Mouse (Mus musculus): ENCODE data around the gene Evi2a.
A peak's percentile ranks its signal among the peaks of the same experiment; 100 is the strongest.

Gene Evi2a

DNA sequence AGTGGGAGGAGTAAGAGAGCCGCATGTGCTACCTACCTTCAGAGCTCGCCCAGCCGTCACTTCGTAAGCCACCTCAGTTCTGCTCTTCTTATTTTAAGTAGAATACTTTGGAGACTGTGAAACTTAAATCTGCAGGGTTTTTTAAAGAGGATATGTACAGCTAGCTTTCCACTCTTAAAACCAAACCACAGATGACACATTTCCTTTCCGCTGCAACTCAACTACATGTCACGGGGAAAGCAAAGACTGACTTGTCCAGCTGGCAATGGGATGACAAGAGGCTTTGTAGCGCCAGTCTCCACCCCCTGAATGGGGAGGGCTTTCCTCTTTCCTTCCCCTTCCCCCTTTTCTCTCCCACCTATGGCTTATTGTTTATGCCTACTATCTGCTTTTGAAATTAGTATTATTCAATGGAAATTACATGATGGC, at the start of gene Evi2a, which contains the start of gene Evi2:
Evi2a (minus strand) TSS at position 277 of the 429 bp plus-strand sequence.
Evi2 (minus strand) TSS at position 257 of the 429 bp plus-strand sequence.
- no peak for DNase-seq (ENCODE audit: low read depth, low spot score)

GRCm38 (mm10) chr11:79577741-79578140, 47.3 kb upstream of the Evi2a start:
- peak; percentile 63 for DNase-seq (ENCODE audit: low read depth, low spot score)

DNA sequence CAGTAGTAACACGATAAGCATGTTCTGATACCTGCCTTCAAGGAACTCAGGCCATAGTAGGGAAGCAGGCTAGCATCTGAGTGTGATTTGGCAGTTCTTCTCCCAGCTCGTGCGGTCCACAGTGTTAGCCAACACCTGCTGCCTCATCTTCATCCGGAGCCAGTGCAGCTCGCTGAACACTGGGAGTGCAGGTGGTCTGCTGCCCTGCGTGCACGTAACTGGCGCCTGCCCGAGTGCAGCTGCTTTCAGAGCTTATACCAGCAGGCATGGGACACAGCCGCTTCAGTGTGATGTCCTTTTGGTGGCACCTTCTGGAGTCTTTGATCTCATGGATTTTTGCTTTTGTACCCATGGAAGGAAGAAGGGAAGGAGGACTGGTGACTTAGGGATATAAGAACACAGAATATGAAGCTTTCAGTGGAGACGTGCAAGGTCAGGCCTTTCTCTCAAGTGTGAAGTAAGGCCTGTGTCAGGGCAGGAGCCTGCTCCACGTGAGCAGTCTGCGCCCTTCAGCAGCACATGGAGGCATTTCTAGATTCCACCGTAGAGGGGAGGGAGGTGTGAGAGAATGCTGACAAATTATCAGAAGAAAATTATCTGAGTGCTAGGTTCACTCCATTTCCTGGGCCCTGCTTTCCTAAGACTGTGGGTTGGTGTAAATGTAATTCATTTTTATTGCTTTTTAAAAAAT, 45.1 kb upstream of the Evi2a start:
- DNase-seq (ENCODE audit: low read depth, low spot score) = no peak

DNA sequence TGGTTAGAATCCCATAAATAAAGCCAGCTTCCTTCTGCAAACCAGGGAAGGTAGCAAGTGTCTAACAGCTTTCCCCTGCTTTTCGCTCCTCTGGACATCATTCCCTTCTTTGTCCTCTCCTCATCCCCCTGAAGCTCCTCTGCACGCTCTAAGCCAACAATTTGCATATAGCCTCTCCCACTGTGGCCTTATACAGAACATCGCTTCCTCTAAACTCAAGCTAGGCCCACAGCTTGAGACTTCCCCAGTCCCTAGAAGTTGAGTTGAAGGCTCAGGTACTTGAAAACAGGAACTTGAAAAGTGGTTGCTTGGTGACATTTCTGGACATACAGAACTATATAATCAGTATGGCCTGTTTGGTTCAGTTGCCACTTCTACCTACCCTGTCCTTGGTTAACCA, 43.4 kb upstream of the Evi2a start:
- no peak for DNase-seq (ENCODE audit: low read depth, low spot score)

GRCm38 (mm10) chr11:79570319-79570718, 39.9 kb upstream of the Evi2a start:
- no peak for DNase-seq (ENCODE audit: low read depth, low spot score)

GRCm38 (mm10) chr11:79568197-79568911, 37.9 kb upstream of the Evi2a start:
- DNase-seq (ENCODE audit: low read depth, low spot score) = no peak

- DNase-seq (ENCODE audit: low read depth, low spot score) = no peak
These were observed 36.5 kb upstream of the Evi2a start for GRCm38 (mm10) chr11:79566947-79567346.

GRCm38 (mm10) chr11:79563493-79563892, 33.1 kb upstream of the Evi2a start:
- no peak for DNase-seq (ENCODE audit: low read depth, low spot score)

DNA sequence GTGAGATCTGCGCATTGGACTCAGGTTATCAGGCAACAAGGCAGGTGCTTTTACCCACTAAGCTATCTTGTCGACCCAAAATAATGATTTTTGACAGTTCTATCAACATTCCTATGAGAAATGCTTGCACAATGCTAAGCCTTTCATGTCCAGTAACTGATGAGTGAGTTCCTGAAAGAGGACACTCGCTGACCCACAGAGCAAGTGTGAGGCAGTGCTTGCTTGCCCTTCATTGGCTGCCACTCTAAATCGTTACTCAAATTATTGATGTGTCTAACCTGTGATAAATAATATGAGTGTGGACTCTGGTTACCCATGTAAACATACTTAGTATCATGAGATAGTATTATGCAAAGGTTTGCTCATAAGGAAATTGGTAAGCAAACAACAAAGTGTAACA, 30.1 kb upstream of the Evi2a start:
- no peak for DNase-seq (ENCODE audit: low read depth, low spot score)

DNA sequence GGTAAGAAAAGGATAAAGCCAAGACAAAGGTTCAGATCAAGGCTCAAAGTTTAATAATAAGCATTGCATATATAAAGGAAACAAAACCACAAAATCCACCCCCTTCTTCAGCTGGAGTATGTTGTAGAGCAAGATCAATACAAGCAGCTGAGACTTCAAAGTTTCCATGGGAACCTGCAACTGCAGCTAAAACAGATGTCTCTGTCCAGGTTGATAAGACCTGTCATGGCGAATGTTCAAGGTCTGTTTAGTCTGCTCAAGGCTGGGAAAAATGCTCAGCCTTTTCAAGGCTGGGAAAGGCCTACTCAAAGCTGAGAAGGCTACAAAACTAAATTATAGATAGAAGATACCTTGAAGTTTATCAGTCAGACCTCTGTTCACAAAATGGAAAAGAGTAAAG, 22.2 kb upstream of the Evi2a start:
- no peak for DNase-seq (ENCODE audit: low read depth, low spot score)

DNA sequence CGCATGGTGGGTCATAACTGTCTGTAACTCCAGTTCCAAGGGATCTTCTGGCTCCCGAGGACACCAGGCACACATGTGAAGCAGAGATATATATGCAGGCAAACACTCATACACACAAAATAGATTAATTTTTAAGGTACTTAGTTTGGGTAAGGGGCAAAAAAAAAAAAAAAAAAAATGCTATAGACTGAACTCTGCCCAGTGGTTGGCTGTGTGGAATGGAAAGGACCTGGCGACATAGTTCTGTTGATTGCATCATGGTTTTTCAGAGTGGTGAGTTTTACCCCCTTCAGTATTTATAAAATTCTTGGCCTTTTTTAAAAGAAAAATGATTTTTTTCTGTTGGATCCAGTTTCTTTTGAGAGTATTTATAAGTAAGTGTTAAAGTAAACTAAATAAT, 5.9 kb upstream of the Evi2a start:
- DNase-seq (ENCODE audit: low read depth, low spot score) = no peak

- DNase-seq (ENCODE audit: low read depth, low spot score) = no peak
These were observed 5.1 kb upstream of the Evi2a start for GRCm38 (mm10) chr11:79535554-79535953.

DNA sequence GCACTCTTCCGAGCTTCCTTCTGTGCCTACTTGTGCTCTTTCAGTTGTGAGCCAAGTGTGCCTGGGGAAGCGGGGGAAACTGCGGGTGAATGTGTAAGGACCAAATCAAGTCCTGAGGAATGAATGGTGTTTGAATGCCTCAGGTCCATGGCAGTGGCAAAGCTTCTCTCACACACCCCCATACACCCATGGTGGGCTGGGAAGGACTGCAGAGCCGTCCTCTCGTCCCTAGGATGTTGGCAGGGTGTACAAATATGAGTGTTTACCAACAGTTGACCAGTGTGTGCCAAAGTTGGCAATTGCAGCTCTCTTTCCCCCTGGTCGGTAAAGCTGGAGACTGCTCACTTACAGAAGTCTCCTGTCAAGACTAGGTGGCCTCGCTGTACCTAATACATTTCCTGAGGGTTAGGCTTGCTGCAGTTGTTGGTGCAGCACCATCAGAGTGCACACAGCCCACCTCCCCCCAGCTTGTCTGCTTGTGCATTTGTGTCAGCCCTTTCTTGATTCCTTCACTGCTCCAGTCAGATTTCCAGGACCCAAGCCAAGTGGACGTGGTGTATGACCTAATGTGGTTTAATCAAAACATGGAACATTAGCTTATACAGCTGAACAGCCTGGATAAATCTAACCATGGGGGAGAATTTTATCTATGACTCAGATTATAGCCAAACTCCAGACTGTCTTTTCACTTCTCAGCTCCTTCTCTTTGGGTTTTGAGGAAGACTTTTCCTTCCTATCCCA, 3.7 kb upstream of the Evi2a start:
- DNase-seq (ENCODE audit: low read depth, low spot score) = no peak

DNA sequence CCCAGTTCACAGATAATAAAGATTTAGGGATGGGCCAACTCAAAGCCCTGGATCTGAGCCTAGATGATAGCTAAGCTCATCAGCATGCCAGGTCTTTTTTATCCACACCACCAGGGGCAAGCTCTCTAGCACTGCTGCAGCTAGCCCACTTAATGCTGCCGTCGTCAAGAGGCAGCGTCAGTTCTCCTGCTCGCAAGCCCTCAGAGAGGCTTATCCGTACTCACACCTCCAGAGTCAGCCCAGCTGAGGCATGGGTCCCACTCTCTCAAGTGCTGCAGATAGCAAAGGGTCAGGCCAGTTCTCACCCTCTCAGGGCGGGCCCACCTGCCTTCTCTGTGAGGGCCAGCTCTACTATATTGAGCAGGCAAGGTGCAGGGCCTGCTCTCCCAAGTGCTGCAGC, 2.9 kb upstream of the Evi2a start:
- DNase-seq (ENCODE audit: low read depth, low spot score) = no peak

- DNase-seq (ENCODE audit: low read depth, low spot score) = no peak
These were observed 1.1 kb upstream of the Evi2a start for GRCm38 (mm10) chr11:79531485-79531884.

DNA sequence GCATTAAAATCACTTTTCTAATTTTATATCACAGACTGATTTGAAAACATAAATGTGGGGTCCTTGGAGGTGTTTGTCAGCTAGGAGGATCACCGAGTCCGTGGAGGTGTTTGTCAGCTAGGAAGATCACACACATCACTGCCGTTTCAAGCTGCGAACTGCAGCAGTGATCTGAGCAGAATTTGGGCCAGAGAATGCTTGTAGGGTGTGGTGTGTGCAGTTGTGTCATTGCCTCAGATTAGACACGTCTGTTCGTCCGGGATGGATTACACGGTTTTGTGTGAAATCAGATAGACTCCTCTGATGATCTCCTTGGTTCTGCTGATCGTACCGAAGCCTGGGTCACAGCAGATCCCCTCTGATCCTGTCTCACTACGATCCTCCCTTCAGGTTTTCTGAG, 365 bp upstream of the Evi2a start:
- no peak for DNase-seq (ENCODE audit: low read depth, low spot score)

DNA sequence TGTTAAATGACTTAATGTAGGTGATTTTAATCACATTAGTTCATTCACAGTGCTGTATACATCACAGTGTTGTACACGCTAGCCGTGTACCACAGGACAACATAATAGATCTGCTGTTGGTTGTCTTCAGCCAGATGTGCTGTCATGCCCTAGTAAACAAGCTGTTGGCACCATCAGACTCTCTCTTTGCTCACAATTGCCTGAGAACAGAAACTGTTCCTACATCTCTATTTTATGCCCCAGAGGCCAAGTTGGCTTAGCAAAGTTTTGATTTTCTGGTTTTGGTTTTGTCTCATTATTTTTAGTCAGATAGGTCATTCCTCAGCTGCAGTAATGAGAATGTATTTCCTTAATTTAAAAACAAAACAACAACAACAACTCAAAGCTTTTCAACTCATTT, 673 bp downstream of the Evi2a start:
- DNase-seq (ENCODE audit: low read depth, low spot score) = no peak

GRCm38 (mm10) chr11:79529226-79529625, 1.2 kb downstream of the Evi2a start:
- no peak for DNase-seq (ENCODE audit: low read depth, low spot score)

GRCm38 (mm10) chr11:79528601-79529000, 1.8 kb downstream of the Evi2a start:
- no peak for DNase-seq (ENCODE audit: low read depth, low spot score)

- no peak for DNase-seq (ENCODE audit: low read depth, low spot score)
These were observed 2.5 kb downstream of the Evi2a start for GRCm38 (mm10) chr11:79527739-79528384.

GRCm38 (mm10) chr11:79527015-79527738, 3.2 kb downstream of the Evi2a start:
- no peak for DNase-seq (ENCODE audit: low read depth, low spot score)
